Mouse (Mus musculus): ENCODE measurements around the gene Ugt1a6a. TPM values are rescaled to one million over a fixed set of nuclear protein-coding genes. Genes with fewer than 3 reads are reported as not detected.

Ugt1a6a gene
- total RNA-seq, 2 experiments from 2014 or later: 0.32 TPM; not detected in 1

Other genes with a start within 250 kb of the Ugt1a6a start
- gene Usp40, start 126.3 kb upstream of the Ugt1a6a start, total RNA-seq (2021): 10 to 100 TPM; 21.1 to 21.9 TPM
- not detected for gene Ugt1a10, start 79.4 kb upstream of the Ugt1a6a start, total RNA-seq (2021)
- gene Ugt1a9, start 64.0 kb upstream of the Ugt1a6a start, total RNA-seq (2021): not detected
- not detected for gene Ugt1a8, start 47.0 kb upstream of the Ugt1a6a start, total RNA-seq (2021)
- under 1 TPM; 0.71 to 0.97 TPM for gene Ugt1a7c, start 39.7 kb upstream of the Ugt1a6a start, total RNA-seq (2021)
- gene Ugt1a6b, start 31.6 kb upstream of the Ugt1a6a start, total RNA-seq (2021): under 1 TPM in 1 of 2 experiments, not detected in 1; 0.24 TPM
- not detected for gene Ugt1a5, start 31.2 kb downstream of the Ugt1a6a start, total RNA-seq (2021)
- under 1 TPM in 1 of 2 experiments, not detected in 1; 0.17 TPM for gene Ugt1a2, start 65.8 kb downstream of the Ugt1a6a start, total RNA-seq (2021)
- 1 to 10 TPM; 3.9 to 5.0 TPM for gene Dnajb3, start 71.0 kb downstream of the Ugt1a6a start, total RNA-seq (2021)
- gene Ugt1a1, start 77.2 kb downstream of the Ugt1a6a start, total RNA-seq (2021): not detected
- gene Mroh2a, start 92.2 kb downstream of the Ugt1a6a start, total RNA-seq (2021): under 1 TPM; 0.06 to 0.20 TPM
- 10 to 100 TPM; 42.0 to 44.4 TPM for gene Hjurp, start 142.8 kb downstream of the Ugt1a6a start, total RNA-seq (2021)
- gene Trpm8, start 142.9 kb downstream of the Ugt1a6a start, total RNA-seq (2021): 1 to 10 TPM; 1.2 to 1.5 TPM

All from left cerebral cortex, postnatal 10 days (tissue).